Mouse (Mus musculus) brain, adult 2 months (tissue): ENCODE measurements around the gene Ppox.
"Not testable (repeated sequence)": the region's sequence is repeated elsewhere in the genome, so short reads cannot be mapped to it uniquely, and the experiment has no call there.

Experiments
- DNase-seq: peaks from one replicate; pipeline ENCODE4 v3.0.0; 2011; ENCODE audit warnings: low read depth, low spot score

Gene Ppox

GRCm38 (mm10) chr1:171280916-171281527 lies at the start of gene Ppox:
Gene Ppox (minus strand): TSS chr1:171281186.
- peak; percentile 99 for DNase-seq

GRCm38 (mm10) chr1:171330216-171330560 lies 49.2 kb upstream of the Ppox start:
- peak; percentile 43 for DNase-seq

GRCm38 (mm10) chr1:171329433-171330215 lies 48.6 kb upstream of the Ppox start:
- DNase-seq, result peak; percentile 45

- peak; percentile 99 for DNase-seq
These were observed 48.0 kb upstream of the Ppox start, which contains the start of gene Dedd for GRCm38 (mm10) chr1:171328839-171329432. Gene Dedd (plus strand): TSS chr1:171329145.

DNA sequence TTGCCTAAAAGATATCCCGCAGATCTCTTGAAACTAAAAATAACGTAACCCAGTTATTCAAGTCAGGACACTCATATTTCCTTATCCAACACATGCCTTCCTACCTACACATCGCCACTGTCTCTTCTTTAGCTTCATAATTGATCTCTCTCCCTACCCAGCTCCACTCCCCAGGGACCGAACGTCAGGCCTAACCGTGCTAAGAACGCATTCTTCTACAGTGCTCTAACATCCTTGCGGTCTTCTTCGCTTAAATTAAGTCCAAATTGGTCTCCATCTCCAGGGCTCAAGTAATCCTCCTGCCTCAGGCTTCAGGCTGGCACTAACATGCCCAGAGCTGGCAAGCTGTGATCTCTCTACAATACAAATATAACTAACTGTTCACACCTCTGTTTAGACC lies 47.3 kb upstream of the Ppox start:
- peak; percentile 28 for DNase-seq

- not testable (repeated sequence) for DNase-seq
These were observed 45.6 kb upstream of the Ppox start for GRCm38 (mm10) chr1:171326588-171326987.

DNA sequence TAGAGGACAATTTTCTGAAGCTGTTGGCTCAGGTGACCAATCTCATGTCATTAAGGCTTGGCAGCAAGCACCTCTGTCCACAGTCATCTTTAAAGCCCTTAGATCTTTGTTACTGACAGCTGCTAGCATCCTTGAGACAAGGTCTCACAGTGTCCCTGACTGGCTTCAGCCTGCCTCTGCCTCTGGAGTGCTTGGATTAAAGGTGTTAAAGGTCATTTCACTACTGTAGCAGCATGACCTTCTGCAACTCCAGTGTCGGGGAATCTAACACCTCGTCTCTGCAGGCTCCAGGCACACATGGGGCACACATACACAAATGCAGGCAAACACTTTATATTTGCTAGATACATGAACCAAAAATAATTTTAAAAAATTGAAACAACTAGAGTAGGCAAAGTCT lies 44.6 kb upstream of the Ppox start:
- no peak for DNase-seq

- no peak for DNase-seq
These were observed 41.0 kb upstream of the Ppox start for GRCm38 (mm10) chr1:171322012-171322411.

GRCm38 (mm10) chr1:171321415-171321814 lies 40.4 kb upstream of the Ppox start:
- DNase-seq, result peak; percentile 35

DNA sequence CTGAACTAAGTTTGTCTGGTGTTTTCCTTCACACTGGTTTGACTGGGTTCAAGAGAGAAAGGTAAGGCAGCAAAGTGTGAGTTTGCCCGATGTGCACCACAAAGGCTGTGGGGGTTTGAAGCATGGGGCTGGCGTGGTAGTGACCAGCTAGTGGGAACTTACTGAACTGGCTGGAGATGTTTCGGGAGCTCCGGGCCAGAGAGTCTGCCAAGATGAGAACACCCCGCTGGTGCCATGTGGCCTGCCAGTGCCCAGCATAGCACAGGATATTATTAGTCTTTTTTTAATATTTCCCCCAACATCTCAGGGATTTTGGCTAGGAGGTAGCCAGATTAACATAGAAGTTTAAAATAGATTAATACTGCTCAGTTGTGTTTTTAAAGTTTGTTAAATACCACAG lies 39.2 kb upstream of the Ppox start:
- peak; percentile 74 for DNase-seq

DNA sequence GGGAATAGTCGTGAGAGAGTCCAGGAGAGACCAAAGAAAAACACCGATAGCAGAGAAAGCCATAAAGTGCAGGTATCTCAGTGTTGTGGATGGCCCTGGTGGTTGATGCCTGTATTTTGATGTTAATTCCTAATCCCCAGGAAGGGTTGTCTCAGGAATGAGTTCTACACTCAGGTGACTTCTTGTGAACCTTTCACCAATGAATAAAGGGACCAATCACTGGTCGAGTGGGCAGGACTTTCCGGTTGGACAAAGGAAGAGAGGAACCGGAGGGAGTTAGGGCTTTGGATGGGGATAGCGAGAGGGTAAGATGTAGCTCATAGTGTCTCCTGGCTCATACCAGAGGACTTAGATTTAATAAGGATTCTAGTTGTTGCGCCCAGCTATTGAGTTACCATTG lies 38.8 kb upstream of the Ppox start:
- peak; percentile 19 for DNase-seq

DNA sequence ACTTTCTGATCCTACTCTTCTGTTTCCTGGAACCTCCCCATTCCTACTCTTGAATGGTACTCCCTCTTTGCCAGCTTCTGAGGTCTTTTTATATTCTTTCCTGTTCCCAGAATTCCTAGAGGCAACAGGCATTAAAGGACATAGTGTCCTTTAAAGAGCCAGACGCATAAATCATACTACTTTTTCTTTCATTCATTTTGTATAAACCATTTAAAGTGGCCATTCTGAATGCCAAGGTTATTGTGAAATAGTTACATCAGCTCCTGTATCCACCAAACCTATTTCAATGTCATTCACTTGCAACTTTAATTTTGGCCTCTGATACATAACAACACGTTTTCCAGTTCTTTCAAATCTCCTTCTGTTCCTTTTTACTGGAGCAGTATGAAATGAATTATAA lies 28.3 kb upstream of the Ppox start:
- DNase-seq, result no peak

- not testable (repeated sequence) for DNase-seq
These were observed 25.2 kb upstream of the Ppox start for GRCm38 (mm10) chr1:171306157-171306556.

- no peak for DNase-seq
These were observed 17.2 kb upstream of the Ppox start for GRCm38 (mm10) chr1:171298226-171298625.

DNA sequence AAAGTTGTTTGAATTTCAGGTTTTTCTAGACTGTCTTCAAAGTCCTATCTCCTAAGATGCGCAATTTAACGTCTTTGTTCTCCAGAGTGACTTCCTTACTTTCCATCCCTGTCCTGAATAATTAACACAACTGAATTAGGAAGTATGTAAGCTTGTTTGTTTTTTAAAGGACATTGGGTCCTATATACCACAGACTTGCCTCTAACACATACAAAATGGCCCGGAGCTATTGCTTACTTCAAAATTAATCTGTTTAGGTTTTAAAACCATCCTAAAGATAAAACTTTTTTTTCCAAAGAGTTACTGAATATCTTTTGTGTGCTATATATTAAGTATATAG lies 14.0 kb upstream of the Ppox start:
- DNase-seq, result no peak

- DNase-seq, result peak; percentile 96
These were observed 13.5 kb upstream of the Ppox start, which contains the start of gene Ufc1 for GRCm38 (mm10) chr1:171294298-171295062. Gene Ufc1 (minus strand): TSS chr1:171295024.

GRCm38 (mm10) chr1:171293906-171294297 lies 12.9 kb upstream of the Ppox start:
- DNase-seq, result peak; percentile 37

DNA sequence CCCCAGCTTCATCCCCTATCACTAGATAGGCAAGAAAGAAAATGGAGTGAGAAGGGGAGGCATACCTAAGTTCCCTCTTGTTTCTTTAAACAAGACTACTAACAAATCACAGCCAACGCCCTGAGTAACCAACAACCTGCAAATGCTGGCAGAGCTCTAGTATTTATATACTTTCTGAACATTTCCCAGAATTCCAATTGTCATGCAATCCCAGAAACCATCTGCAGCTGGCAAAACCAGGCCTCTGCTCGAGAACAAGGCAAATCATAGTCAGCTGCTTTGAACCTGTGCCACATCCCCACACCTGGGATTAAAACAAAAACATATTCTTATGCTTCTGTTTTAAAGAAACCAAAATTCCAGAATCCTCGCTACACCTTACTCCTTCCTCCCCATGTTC lies 12.4 kb upstream of the Ppox start:
- DNase-seq, result no peak

- no peak for DNase-seq
These were observed 7.3 kb upstream of the Ppox start for GRCm38 (mm10) chr1:171288328-171288727.

DNA sequence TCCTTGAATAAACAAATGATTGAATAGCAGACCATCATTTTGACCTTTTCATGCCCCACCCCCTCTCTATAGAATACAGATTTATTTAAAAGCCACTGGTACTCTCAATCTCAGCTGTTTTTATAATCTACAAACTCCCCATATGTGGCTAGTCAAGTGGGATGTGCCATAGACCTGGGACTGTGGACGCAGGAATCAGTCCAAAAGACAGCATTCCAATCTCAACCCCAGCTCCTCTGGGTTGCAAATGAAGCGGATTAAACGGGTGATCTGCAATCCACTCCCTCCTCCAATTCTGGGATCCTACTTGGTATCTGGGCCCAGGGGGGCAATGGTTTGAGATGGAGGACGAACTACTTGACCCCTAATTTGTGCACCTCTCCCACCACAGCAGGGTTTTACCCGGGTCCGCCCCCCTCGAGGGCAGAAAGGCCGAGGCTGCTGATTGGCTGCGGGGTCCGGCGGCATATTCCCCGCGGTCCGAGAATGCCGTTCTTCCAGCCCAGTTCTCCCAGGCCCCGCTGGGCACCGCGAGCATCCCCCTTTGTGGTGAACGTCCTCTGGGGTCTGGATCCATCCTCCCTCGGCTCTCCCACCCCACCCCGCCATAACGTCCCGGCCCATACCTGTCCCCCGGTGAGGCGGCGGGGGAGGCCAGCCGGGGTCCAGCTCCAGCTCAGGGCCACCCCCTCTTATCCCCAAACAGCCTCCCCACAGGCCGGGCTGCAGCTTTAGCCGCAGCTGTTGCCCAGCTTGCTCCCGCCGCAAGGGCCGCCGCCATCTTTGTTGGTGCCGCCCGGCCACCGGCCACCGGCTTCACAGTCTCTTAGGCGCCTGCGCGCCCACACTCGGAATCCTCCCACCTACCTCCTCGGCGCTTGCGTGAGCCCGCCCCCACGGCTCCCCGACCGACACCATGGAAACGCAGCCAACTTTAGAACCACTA lies 6.4 kb upstream of the Ppox start, which contains the start of gene Usp21:
TSS of gene Usp21 (minus strand) at position 856 of the 946 bp plus-strand sequence.
- peak; percentile 97 for DNase-seq

DNA sequence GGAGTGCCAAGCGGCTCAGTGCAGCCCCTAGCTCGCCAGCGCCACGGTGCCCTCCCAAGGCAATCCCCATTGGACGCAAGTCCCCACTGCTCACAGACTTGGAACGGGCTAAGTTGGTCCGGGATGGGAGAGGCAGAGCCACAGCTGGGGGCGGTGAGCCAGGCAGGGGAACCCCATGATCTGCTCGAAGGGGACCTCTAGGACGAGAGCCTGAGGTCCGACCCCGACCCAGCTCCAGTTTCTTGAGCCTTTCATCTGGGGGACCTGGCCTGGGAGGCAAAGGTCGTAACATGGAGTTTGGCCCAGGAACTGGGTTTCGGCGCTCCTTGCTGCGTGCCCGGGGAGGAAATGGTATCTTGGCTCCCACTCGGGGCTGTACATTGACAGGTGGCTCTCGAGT lies 5.5 kb upstream of the Ppox start:
- no peak for DNase-seq
